ENCODE assay signal across 8 mouse cellular contexts in genomic region chr5:23712130-23713001, GRCm38 (mm10). TPM values are rescaled to one million over a fixed set of nuclear protein-coding genes. Genes with fewer than 3 reads are reported as not detected.
DNase-seq lines count a peak whose midpoint lies in the region; ATAC-seq and TF ChIP-seq lines count a peak whose summit lies in the region.

No protein-coding gene starts in this region.

- peak overlapping the region; percentile 88 for H3K27ac ChIP-seq in heart, embryonic 13.5 days (replicated peaks)
- H3K27ac ChIP-seq in liver, embryonic 12.5 days: peak overlapping the region; percentile 58; the same call in 1 of the 2 replicates
- peak overlapping the region; percentile 49 for H3K27ac ChIP-seq in stomach, embryonic 15.5 days

- WGBS in heart, embryonic 13.5 days: 5% methylated on average over 58 of the region's 60 CpGs
- WGBS in liver, embryonic 12.5 days (ENCODE audit: insufficient replicate concordance): 6% methylated on average over 60 of the region's 60 CpGs
- WGBS in stomach, embryonic 15.5 days: 5% methylated on average over 60 of the region's 60 CpGs

- H3K27me3 ChIP-seq in heart, embryonic 13.5 days (replicated peaks): no peaks in the 10 kb centered on the region
- no peaks in the 10 kb centered on the region for H3K27me3 ChIP-seq in liver, embryonic 12.5 days (replicated peaks)
- H3K27me3 ChIP-seq in stomach, embryonic 15.5 days (replicated peaks): no peaks in the 10 kb centered on the region

- H3K4me3 ChIP-seq in heart, embryonic 13.5 days: peak overlapping the region; percentile 84
- H3K4me3 ChIP-seq in liver, embryonic 12.5 days: peak overlapping the region; percentile 72
- peak overlapping the region; percentile 75 for H3K4me3 ChIP-seq in stomach, embryonic 15.5 days (replicated peaks)

- TF ChIP-seq CTCF in brain, embryonic 14.5 days (IDR thresholded peaks at IDR 0.05; ENCODE audit: borderline replicate concordance, extremely low read depth, insufficient read depth, insufficient read length): peak; percentile 20; the same call in 1 of the 2 replicates

- TF ChIP-seq POLR2A in brain, embryonic 14.5 days (IDR thresholded peaks at IDR 0.05; ENCODE audit: borderline replicate concordance, extremely low read depth, insufficient read depth, insufficient read length, poor library complexity, severe bottlenecking): peak; percentile 34; the same call in 1 of the 2 replicates

- DNase-seq in CD4-positive, CD25-positive, alpha-beta regulatory T cell, adult 2 months (ENCODE audit: low read depth, low spot score): peak; percentile 68
- peak; percentile 78 for DNase-seq in brain, embryonic 14.5 days (ENCODE audit: low read depth)
- DNase-seq in fibroblast of lung, adult 2 months (ENCODE audit: low read depth): peak; percentile 23
- DNase-seq in kidney, postnatal 10 days: peak; percentile 89
- peak; percentile 61 for DNase-seq in naive thymus-derived CD4-positive, alpha-beta T cell, adult 2 months (ENCODE audit: low read depth)

- H3K36me3 ChIP-seq in heart, embryonic 13.5 days: peaks cover 37% of the 10 kb centered on the region
- peaks cover 38% of the 10 kb centered on the region for H3K36me3 ChIP-seq in liver, embryonic 12.5 days
- H3K36me3 ChIP-seq in stomach, embryonic 15.5 days: peaks cover 26% of the 10 kb centered on the region

- 0 out of 2 replicates have a peak, but pooled peaks cover 7% of the 10 kb centered on the region for H3K4me1 ChIP-seq in heart, embryonic 13.5 days
- H3K4me1 ChIP-seq in liver, embryonic 12.5 days: peaks cover 20% of the 10 kb centered on the region
- H3K4me1 ChIP-seq in stomach, embryonic 15.5 days: no peaks in the 10 kb centered on the region

- H3K4me2 ChIP-seq in heart, embryonic 13.5 days: peak overlapping the region; percentile 78
- peak overlapping the region; percentile 77 for H3K4me2 ChIP-seq in liver, embryonic 12.5 days
- H3K4me2 ChIP-seq in stomach, embryonic 15.5 days: peak overlapping the region; percentile 62

- ATAC-seq in heart, embryonic 13.5 days (ENCODE audit: extremely low read depth, insufficient number of reproducible peaks, low FRiP score, low TSS enrichment): peak; percentile 96
- ATAC-seq in liver, embryonic 12.5 days: peak; percentile 96
- ATAC-seq in stomach, embryonic 15.5 days (ENCODE audit: insufficient read depth, low FRiP score, low read depth): peak; percentile 100

- peak overlapping the region; percentile 88 for H3K9ac ChIP-seq in heart, embryonic 13.5 days
- H3K9ac ChIP-seq in liver, embryonic 12.5 days: peak overlapping the region; percentile 71
- peak overlapping the region; percentile 64 for H3K9ac ChIP-seq in stomach, embryonic 15.5 days

- H3K9me3 ChIP-seq in heart, embryonic 13.5 days: peaks cover 28% of the 10 kb centered on the region
- H3K9me3 ChIP-seq in liver, embryonic 12.5 days (replicated peaks): peaks cover 36% of the 10 kb centered on the region
- no peaks in the 10 kb centered on the region; the same call in 1 of the 2 replicates for H3K9me3 ChIP-seq in stomach, embryonic 15.5 days

RNA-seq across cellular contexts. Expression of gene Srpk2, which starts 27.9 kb away (rescaled TPM):
- 55.4 and 65.1 TPM in 2 replicates for polyA plus RNA-seq in brain, embryonic 14.5 days (2012; rRNA removed)
- 37.7 and 45.5 TPM in 2 replicates for polyA plus RNA-seq in heart, embryonic 13.5 days (2015; fragmentation: Nextera tagmentation; extraction: Ambion mirVana)
- polyA plus RNA-seq in liver, embryonic 12.5 days (2016; fragmentation: Nextera tagmentation; extraction: Ambion mirVana): 9.2 and 9.4 TPM in 2 replicates
- polyA plus RNA-seq in stomach, embryonic 15.5 days (2015; fragmentation: Nextera tagmentation; extraction: Ambion mirVana): 40.3 and 41.1 TPM in 2 replicates

Comparison
In these comparisons a context has a peak if more than half of its experiments do, and no peak if none do; other contexts are left out.
1. Peak in every context shown above with its lines: DNase-seq, ATAC-seq, H3K4me3 ChIP-seq and H3K27ac ChIP-seq.
2. DNase-seq: peak in every context shown above with its lines; median percentile 89 in kidney, postnatal 10 days; 78 in brain, embryonic 14.5 days; 68 in CD4-positive, CD25-positive, alpha-beta regulatory T cell, adult 2 months; 61 in naive thymus-derived CD4-positive, alpha-beta T cell, adult 2 months; 23 in fibroblast of lung, adult 2 months.